Mouse (Mus musculus): ENCODE results near the gene Arhgap31. TPM values are rescaled to one million over a fixed set of nuclear protein-coding genes. Genes with fewer than 3 reads are reported as not detected.

The Arhgap31 gene
- polyA plus RNA-seq (2017; shearing (Covaris generic)) = 57.9 TPM

GRCm38 (mm10) chr16:38712581-38713403 is at the start of gene Arhgap31:
Gene Arhgap31, minus strand, starts transcription at chr16:38713274.

GRCm38 (mm10) chr16:38742113-38742658 is 29.1 kb upstream of the Arhgap31 start, which contains the start of gene B4galt4:
Gene B4galt4, plus strand, starts transcription at chr16:38742264.

GRCm38 (mm10) chr16:38558221-38558748 is 154.8 kb downstream of the Arhgap31 start, which contains the start of gene Tmem39a:
Gene Tmem39a, plus strand, starts transcription at chr16:38558698.

GRCm38 (mm10) chr16:38549479-38550396 is 163.3 kb downstream of the Arhgap31 start, which contains the start of gene Poglut1:
Gene Poglut1, minus strand, starts transcription at chr16:38550258.

Other genes with a start within 250 kb of the Arhgap31 start
- gene Timmdc1, start 190.6 kb downstream of the Arhgap31 start, polyA plus RNA-seq (2017; shearing (Covaris generic)) = 10.8 TPM
- 61.5 TPM for gene Poglut1, start 163.0 kb downstream of the Arhgap31 start, polyA plus RNA-seq (2017; shearing (Covaris generic))
- gene Tmem39a, start 154.6 kb downstream of the Arhgap31 start, polyA plus RNA-seq (2017; shearing (Covaris generic)) = 53.7 TPM
- gene B4galt4, start 29.0 kb upstream of the Arhgap31 start, polyA plus RNA-seq (2017; shearing (Covaris generic)) = 12.0 TPM
- 0.21 TPM for gene Upk1b, start 87.1 kb upstream of the Arhgap31 start, polyA plus RNA-seq (2017; shearing (Covaris generic))
- not detected for gene 4930435E12Rik, start 115.5 kb upstream of the Arhgap31 start, polyA plus RNA-seq (2017; shearing (Covaris generic))
- gene Igsf11, start 179.4 kb upstream of the Arhgap31 start, polyA plus RNA-seq (2017; shearing (Covaris generic)) = not detected